Mouse (Mus musculus): Measurements from ENCODE around the gene Zhx3. TPM values are rescaled to one million over a fixed set of nuclear protein-coding genes. Genes with fewer than 3 reads are reported as not detected.

The Zhx3 gene
- polyA plus RNA-seq, 1 experiment, result 7.8 TPM

DNA sequence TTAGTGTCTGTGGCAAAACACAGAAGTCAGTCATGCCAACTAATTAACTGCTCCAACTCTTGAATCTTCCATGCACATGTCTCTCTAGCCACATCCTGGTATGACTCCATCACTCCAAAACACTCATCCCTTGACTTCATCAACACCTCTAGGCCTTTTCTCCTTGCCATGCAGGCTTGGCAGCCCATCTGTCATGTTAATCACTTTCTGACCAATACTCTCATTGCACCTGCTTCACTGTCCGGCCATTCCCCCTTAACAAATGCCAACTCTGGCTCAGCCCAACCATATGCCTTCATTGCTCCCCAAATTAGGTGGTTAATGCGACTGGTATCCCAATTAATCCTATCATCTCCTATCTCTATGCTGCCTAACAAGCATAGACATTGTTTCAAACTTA, 7.5 kb downstream of the Zhx3 start:
- TF ChIP-seq CTCF (IDR thresholded peaks at IDR 0.05; ENCODE audit: borderline replicate concordance, control insufficient read depth, extremely low read depth, insufficient read depth, low read length, poor library complexity) (no peak), POLR2A (IDR thresholded peaks at IDR 0.05; ENCODE audit: control insufficient read depth, extremely low read depth, insufficient read depth, low read length, poor library complexity) (no peak)
- Histone ChIP-seq H3K4me3 (ENCODE audit: control insufficient read depth, insufficient read depth, low read length) (no peak overlapping the region), H3K4me1 (replicated peaks; ENCODE audit: control insufficient read depth, insufficient read depth, low read length) (peaks cover 2% of the 10 kb centered on the region; the same call in 1 of the 2 replicates), H3K27me3 (ENCODE audit: control insufficient read depth, insufficient read depth, low read length) (no peaks in the 10 kb centered on the region), H3K27ac (ENCODE audit: control insufficient read depth, insufficient read depth, low read length) (no peak overlapping the region), H3K36me3 (ENCODE audit: control insufficient read depth, insufficient read depth, low read length) (no peaks in the 10 kb centered on the region)
- 95% methylated on average over 2 of the region's 2 CpGs for WGBS
- no peak for DNase-seq

DNA sequence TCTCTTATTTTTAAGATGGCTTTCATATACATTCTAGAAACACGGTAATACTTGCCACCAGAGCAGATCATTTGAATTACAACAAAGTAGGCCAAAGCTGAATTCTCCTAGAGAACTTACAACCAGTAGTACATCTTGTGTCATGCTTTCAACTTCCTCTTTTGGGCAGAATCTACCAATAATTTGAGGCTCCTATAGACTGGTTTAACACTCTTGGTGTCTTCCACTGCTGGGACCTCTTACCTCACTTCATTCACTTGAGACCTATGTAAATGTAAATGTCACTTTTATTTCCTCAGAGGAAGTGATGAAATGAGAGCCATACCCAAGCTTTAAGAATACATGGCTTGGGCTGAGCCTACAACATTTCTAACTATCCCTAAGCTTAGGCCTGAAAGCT, 8.7 kb downstream of the Zhx3 start:
- no peaks in the 10 kb centered on the region for H3K27me3 ChIP-seq (ENCODE audit: control insufficient read depth, insufficient read depth, low read length)
- DNase-seq, result no peak
- H3K27ac ChIP-seq (ENCODE audit: control insufficient read depth, insufficient read depth, low read length), result no peak overlapping the region
- no peaks in the 10 kb centered on the region for H3K36me3 ChIP-seq (ENCODE audit: control insufficient read depth, insufficient read depth, low read length)
- 94% methylated on average over 1 of the region's 1 CpGs for WGBS
- H3K4me3 ChIP-seq (ENCODE audit: control insufficient read depth, insufficient read depth, low read length), result no peak overlapping the region
- no peak for TF ChIP-seq POLR2A (IDR thresholded peaks at IDR 0.05; ENCODE audit: control insufficient read depth, extremely low read depth, insufficient read depth, low read length, poor library complexity)
- no peak for TF ChIP-seq CTCF (IDR thresholded peaks at IDR 0.05; ENCODE audit: borderline replicate concordance, control insufficient read depth, extremely low read depth, insufficient read depth, low read length, poor library complexity)
- peaks cover 2% of the 10 kb centered on the region; the same call in 1 of the 2 replicates for H3K4me1 ChIP-seq (replicated peaks; ENCODE audit: control insufficient read depth, insufficient read depth, low read length)

DNA sequence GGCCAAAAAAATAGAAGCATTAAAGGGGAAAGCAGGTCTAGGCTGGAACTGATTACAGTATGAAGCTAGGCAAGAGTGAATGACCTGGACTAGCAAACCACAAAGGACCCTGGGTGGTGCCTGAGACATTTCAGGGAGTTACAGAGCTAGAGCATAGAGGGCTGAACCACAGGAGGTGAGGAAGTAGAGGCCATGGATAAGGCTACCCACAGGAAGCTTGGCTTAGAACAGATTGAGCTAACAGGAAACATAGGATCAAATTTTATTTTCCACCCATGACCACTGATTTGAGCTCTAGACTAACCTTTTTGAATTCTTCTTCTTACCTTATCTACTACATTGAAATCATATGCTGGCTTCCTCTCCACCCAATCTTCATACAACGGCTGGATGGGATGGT, 12.4 kb downstream of the Zhx3 start:
- no peaks in the 10 kb centered on the region for H3K36me3 ChIP-seq (ENCODE audit: control insufficient read depth, insufficient read depth, low read length)
- 15% methylated on average over 1 of the region's 1 CpGs for WGBS
- H3K27me3 ChIP-seq (ENCODE audit: control insufficient read depth, insufficient read depth, low read length), result no peaks in the 10 kb centered on the region
- no peak overlapping the region for H3K27ac ChIP-seq (ENCODE audit: control insufficient read depth, insufficient read depth, low read length)
- TF ChIP-seq CTCF (IDR thresholded peaks at IDR 0.05; ENCODE audit: borderline replicate concordance, control insufficient read depth, extremely low read depth, insufficient read depth, low read length, poor library complexity), result no peak
- no peak for TF ChIP-seq POLR2A (IDR thresholded peaks at IDR 0.05; ENCODE audit: control insufficient read depth, extremely low read depth, insufficient read depth, low read length, poor library complexity)
- no peaks in the 10 kb centered on the region for H3K4me1 ChIP-seq (replicated peaks; ENCODE audit: control insufficient read depth, insufficient read depth, low read length)
- no peak for DNase-seq
- no peak overlapping the region for H3K4me3 ChIP-seq (ENCODE audit: control insufficient read depth, insufficient read depth, low read length)

GRCm38 (mm10) chr2:160856359-160857102, 16.3 kb downstream of the Zhx3 start:
- no peak overlapping the region for H3K27ac ChIP-seq (ENCODE audit: control insufficient read depth, insufficient read depth, low read length)

GRCm38 (mm10) chr2:160854687-160855086, 18.1 kb downstream of the Zhx3 start:
- Histone ChIP-seq H3K27me3 (ENCODE audit: control insufficient read depth, insufficient read depth, low read length) (no peaks in the 10 kb centered on the region), H3K27ac (ENCODE audit: control insufficient read depth, insufficient read depth, low read length) (no peak overlapping the region), H3K4me3 (ENCODE audit: control insufficient read depth, insufficient read depth, low read length) (no peak overlapping the region), H3K36me3 (ENCODE audit: control insufficient read depth, insufficient read depth, low read length) (no peaks in the 10 kb centered on the region), H3K4me1 (replicated peaks; ENCODE audit: control insufficient read depth, insufficient read depth, low read length) (no peaks in the 10 kb centered on the region)
- TF ChIP-seq POLR2A (IDR thresholded peaks at IDR 0.05; ENCODE audit: control insufficient read depth, extremely low read depth, insufficient read depth, low read length, poor library complexity) (no peak), CTCF (IDR thresholded peaks at IDR 0.05; ENCODE audit: borderline replicate concordance, control insufficient read depth, extremely low read depth, insufficient read depth, low read length, poor library complexity) (no peak)
- DNase-seq, result no peak

More at GRCm38 (mm10) chr2:160856359-160857102, 16.3 kb downstream of the Zhx3 start:
- 94% methylated on average over 5 of the region's 5 CpGs for WGBS
- no peak for TF ChIP-seq POLR2A (IDR thresholded peaks at IDR 0.05; ENCODE audit: control insufficient read depth, extremely low read depth, insufficient read depth, low read length, poor library complexity)
- no peak for TF ChIP-seq CTCF (IDR thresholded peaks at IDR 0.05; ENCODE audit: borderline replicate concordance, control insufficient read depth, extremely low read depth, insufficient read depth, low read length, poor library complexity)
- peak; percentile 11 for DNase-seq
- no peaks in the 10 kb centered on the region for H3K4me1 ChIP-seq (replicated peaks; ENCODE audit: control insufficient read depth, insufficient read depth, low read length)
- no peaks in the 10 kb centered on the region for H3K36me3 ChIP-seq (ENCODE audit: control insufficient read depth, insufficient read depth, low read length)
- H3K27me3 ChIP-seq (ENCODE audit: control insufficient read depth, insufficient read depth, low read length), result no peaks in the 10 kb centered on the region
- no peak overlapping the region for H3K4me3 ChIP-seq (ENCODE audit: control insufficient read depth, insufficient read depth, low read length)

GRCm38 (mm10) chr2:160850360-160850759, 22.4 kb downstream of the Zhx3 start:
- TF ChIP-seq POLR2A (IDR thresholded peaks at IDR 0.05; ENCODE audit: control insufficient read depth, extremely low read depth, insufficient read depth, low read length, poor library complexity), result no peak
- TF ChIP-seq CTCF (IDR thresholded peaks at IDR 0.05; ENCODE audit: borderline replicate concordance, control insufficient read depth, extremely low read depth, insufficient read depth, low read length, poor library complexity), result no peak
- no peak for DNase-seq
- no peaks in the 10 kb centered on the region for H3K36me3 ChIP-seq (ENCODE audit: control insufficient read depth, insufficient read depth, low read length)
- WGBS, result 94% methylated on average over 3 of the region's 3 CpGs
- no peak overlapping the region for H3K27ac ChIP-seq (ENCODE audit: control insufficient read depth, insufficient read depth, low read length)
- no peaks in the 10 kb centered on the region for H3K4me1 ChIP-seq (replicated peaks; ENCODE audit: control insufficient read depth, insufficient read depth, low read length)
- no peaks in the 10 kb centered on the region for H3K27me3 ChIP-seq (ENCODE audit: control insufficient read depth, insufficient read depth, low read length)
- H3K4me3 ChIP-seq (ENCODE audit: control insufficient read depth, insufficient read depth, low read length), result no peak overlapping the region

Measured in thymus, adult 2 months (tissue).